In the genomic region with DNA sequence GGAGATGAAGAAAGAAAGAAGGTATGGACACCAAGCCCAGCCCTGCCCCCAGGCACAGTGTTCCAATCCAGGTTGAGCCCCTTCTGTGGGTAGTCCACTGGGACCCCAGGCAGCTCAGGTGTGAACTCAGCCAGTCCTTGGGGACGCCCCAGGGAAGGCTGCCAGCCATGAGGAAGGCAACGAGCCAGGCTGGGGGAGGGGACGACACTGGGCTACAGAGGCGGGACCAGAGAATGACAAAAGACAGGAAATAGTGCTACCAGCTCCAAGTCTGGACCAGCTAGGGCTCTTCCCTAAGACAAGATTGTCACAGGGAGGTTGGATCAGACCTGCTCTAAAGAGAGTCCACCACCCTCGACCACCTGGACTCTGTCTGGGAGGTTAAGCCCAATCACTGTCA, we compare ENCODE assay signal across 8 mouse cellular contexts. TPM values are rescaled to one million over a fixed set of nuclear protein-coding genes. Genes with fewer than 3 reads are reported as not detected.
DNase-seq lines count a peak whose midpoint lies in the region; TF ChIP-seq lines count a peak whose summit lies in the region.

No protein-coding gene starts in this region.

- H3K36me3 ChIP-seq in heart, embryonic 10.5 days, result no peaks in the 10 kb centered on the region
- H3K36me3 ChIP-seq in thymus, adult 2 months (ENCODE audit: control insufficient read depth, insufficient read depth, low read length), result no peaks in the 10 kb centered on the region

- no peaks in the 10 kb centered on the region for H3K27me3 ChIP-seq in heart, embryonic 10.5 days (ENCODE audit: insufficient read depth, poor library complexity, severe bottlenecking)
- peaks cover 5% of the 10 kb centered on the region for H3K27me3 ChIP-seq in thymus, adult 2 months (ENCODE audit: control insufficient read depth, insufficient read depth, low read length)

- no peak for TF ChIP-seq CTCF in lung, adult 2 months (IDR thresholded peaks at IDR 0.05; ENCODE audit: insufficient read depth, low read length)
- no peak for TF ChIP-seq CTCF in thymus, adult 2 months (IDR thresholded peaks at IDR 0.05; ENCODE audit: borderline replicate concordance, control insufficient read depth, extremely low read depth, insufficient read depth, low read length, poor library complexity)

- peaks cover 90% of the 10 kb centered on the region for H3K4me1 ChIP-seq in heart, embryonic 10.5 days
- H3K4me1 ChIP-seq in lung, adult 2 months (ENCODE audit: control insufficient read depth, insufficient read depth, low read length), result peaks cover 28% of the 10 kb centered on the region
- peaks cover 34% of the 10 kb centered on the region for H3K4me1 ChIP-seq in thymus, adult 2 months (replicated peaks; ENCODE audit: control insufficient read depth, insufficient read depth, low read length)

- WGBS in heart, embryonic 10.5 days, result 18% methylated on average over 5 of the region's 5 CpGs
- WGBS in lung, adult 2 months, result 3% methylated on average over 5 of the region's 5 CpGs
- WGBS in thymus, adult 2 months, result 16% methylated on average over 5 of the region's 5 CpGs

- H3K27ac ChIP-seq in heart, embryonic 10.5 days, result peak overlapping the region; percentile 93
- H3K27ac ChIP-seq in thymus, adult 2 months (ENCODE audit: control insufficient read depth, insufficient read depth, low read length), result no peak overlapping the region

- DNase-seq in urinary bladder, adult 18-20 months (ENCODE audit: low spot score in 2 of 2), result peak; percentile 79 to 89
- DNase-seq in urinary bladder, postnatal 10 days (ENCODE audit: low spot score), result no peak
- peak; percentile 89 to 90 for DNase-seq in cerebellum, postnatal 25 days
- no peak for DNase-seq in heart, embryonic 10.5 days (ENCODE audit: low spot score)
- peak; percentile 96 for DNase-seq in kidney, adult 9 months
- peak; percentile 96 for DNase-seq in lung, adult 2 months
- peak; percentile 70 for DNase-seq in ovary, adult 18-20 months (ENCODE audit: low spot score)
- no peak for DNase-seq in thymus, adult 2 months

- no peaks in the 10 kb centered on the region for H3K9me3 ChIP-seq in heart, embryonic 10.5 days

- TF ChIP-seq POLR2A in lung, adult 2 months (IDR thresholded peaks at IDR 0.05; ENCODE audit: borderline replicate concordance, extremely low read depth, low read depth, low read length), result no peak
- no peak for TF ChIP-seq POLR2A in thymus, adult 2 months (IDR thresholded peaks at IDR 0.05; ENCODE audit: control insufficient read depth, extremely low read depth, insufficient read depth, low read length, poor library complexity)

- peak overlapping the region; percentile 27; the same call in 1 of the 2 replicates for H3K4me3 ChIP-seq in heart, embryonic 10.5 days
- no peak overlapping the region for H3K4me3 ChIP-seq in lung, adult 2 months (replicated peaks; ENCODE audit: extremely low read depth, low read depth, low read length)
- H3K4me3 ChIP-seq in thymus, adult 2 months (ENCODE audit: control insufficient read depth, insufficient read depth, low read length), result no peak overlapping the region

RNA-seq across cellular contexts. Expression of a gene that starts 3.5 kb away (rescaled TPM):
- polyA plus RNA-seq in heart, embryonic 10.5 days (2016; fragmentation: Nextera tagmentation; extraction: Ambion mirVana), result 106 and 117 TPM in 2 replicates
- polyA plus RNA-seq in lung, adult 2 months (2012; rRNA removed), result 204 and 210 TPM in 2 replicates
- polyA plus RNA-seq in thymus, adult 2 months (2012; rRNA removed), result 42.8 and 54.6 TPM in 2 replicates

RNA-seq across cellular contexts. Expression of a gene that starts 19.2 kb away (rescaled TPM):
- 23.1 and 23.5 TPM in 2 replicates for polyA plus RNA-seq in heart, embryonic 10.5 days (2016; fragmentation: Nextera tagmentation; extraction: Ambion mirVana)
- polyA plus RNA-seq in lung, adult 2 months (2012; rRNA removed), result 15.6 and 17.2 TPM in 2 replicates
- polyA plus RNA-seq in thymus, adult 2 months (2012; rRNA removed), result 42.3 and 50.1 TPM in 2 replicates

RNA-seq across cellular contexts. Expression of a gene that starts 27.7 kb away (rescaled TPM):
- polyA plus RNA-seq in heart, embryonic 10.5 days (2016; fragmentation: Nextera tagmentation; extraction: Ambion mirVana), result 4.2 and 4.8 TPM in 2 replicates
- 13.7 and 14.0 TPM in 2 replicates for polyA plus RNA-seq in lung, adult 2 months (2012; rRNA removed)
- polyA plus RNA-seq in thymus, adult 2 months (2012; rRNA removed), result 27.3 and 28.6 TPM in 2 replicates

RNA-seq across cellular contexts. Expression of a gene that starts 34.2 kb away (rescaled TPM):
- polyA plus RNA-seq in heart, embryonic 10.5 days (2016; fragmentation: Nextera tagmentation; extraction: Ambion mirVana), result 12.4 and 23.5 TPM in 2 replicates
- 153 and 372 TPM in 2 replicates for polyA plus RNA-seq in lung, adult 2 months (2012; rRNA removed)
- polyA plus RNA-seq in thymus, adult 2 months (2012; rRNA removed), result 299 and 592 TPM in 2 replicates

RNA-seq across cellular contexts. Expression of a gene that starts 36.6 kb away (rescaled TPM):
- 25.4 and 26.4 TPM in 2 replicates for polyA plus RNA-seq in heart, embryonic 10.5 days (2016; fragmentation: Nextera tagmentation; extraction: Ambion mirVana)
- 28.2 and 32.2 TPM in 2 replicates for polyA plus RNA-seq in lung, adult 2 months (2012; rRNA removed)
- polyA plus RNA-seq in thymus, adult 2 months (2012; rRNA removed), result 2.9 and 3.1 TPM in 2 replicates

Comparison
In these comparisons a context has a peak if more than half of its experiments do, and no peak if none do; other contexts are left out.
1. DNase-seq: peak in urinary bladder, adult 18-20 months (2 of 2), cerebellum, postnatal 25 days (2 of 2), kidney, adult 9 months (single experiment), lung, adult 2 months (single experiment) and ovary, adult 18-20 months (single experiment); none in urinary bladder, postnatal 10 days (single experiment), heart, embryonic 10.5 days (single experiment) and thymus, adult 2 months (single experiment).